Mouse (Mus musculus) retina, postnatal 7 days (tissue): Measurements from ENCODE around the gene Vmn1r180.
"Not testable (repeated sequence)": the region's sequence is repeated elsewhere in the genome, so short reads cannot be mapped to it uniquely, and the experiment has no call there.

Experiments used
- DNase-seq: peaks from one replicate; pipeline ENCODE4 v3.0.0-alpha.2; 2012; ENCODE audit warnings: low read depth, low spot score

The Vmn1r180 gene

DNA sequence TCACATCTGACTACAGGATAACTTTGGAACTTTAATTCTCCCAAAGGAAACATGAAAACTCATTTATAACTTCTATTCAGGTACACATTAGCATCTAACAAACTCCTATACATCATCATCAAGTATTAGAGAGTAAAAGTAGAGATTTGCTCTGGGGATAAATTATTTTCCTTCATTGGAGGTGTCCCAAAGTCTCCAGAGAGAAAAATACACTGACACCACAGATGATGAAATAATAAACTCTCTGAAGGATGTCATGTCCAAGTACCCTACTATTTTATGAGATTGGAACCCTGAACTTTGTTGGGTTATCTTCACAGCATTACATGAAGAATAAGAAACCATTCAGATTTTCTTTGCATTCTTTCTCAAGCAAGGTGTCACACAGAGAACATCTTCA is at the start of gene Vmn1r180:
Gene Vmn1r180, plus strand, starts transcription at position 301 of the 400 bp plus-strand sequence.
- no peak for DNase-seq

DNA sequence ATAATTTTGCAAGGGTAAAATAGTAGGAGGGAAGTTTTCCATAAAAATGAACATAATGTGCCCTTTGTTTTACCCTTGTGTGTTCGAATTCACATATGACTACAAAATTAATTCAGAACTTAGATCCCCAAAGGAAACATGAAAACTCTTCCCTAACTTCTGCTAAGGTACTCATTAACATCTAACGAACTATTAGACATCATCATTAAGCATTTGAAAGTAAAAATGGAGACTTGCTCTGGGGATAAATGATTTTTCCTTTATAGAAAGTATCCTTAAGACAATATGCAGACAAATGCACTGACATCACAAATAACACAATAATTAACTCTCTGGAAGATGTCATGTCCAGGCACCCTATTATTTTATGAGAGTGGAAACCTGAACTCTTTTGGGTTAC is 23.8 kb upstream of the Vmn1r180 start, which contains the start of gene Vmn1r179:
Gene Vmn1r179, plus strand, starts transcription at position 301 of the 400 bp plus-strand sequence.
- no peak for DNase-seq

DNA sequence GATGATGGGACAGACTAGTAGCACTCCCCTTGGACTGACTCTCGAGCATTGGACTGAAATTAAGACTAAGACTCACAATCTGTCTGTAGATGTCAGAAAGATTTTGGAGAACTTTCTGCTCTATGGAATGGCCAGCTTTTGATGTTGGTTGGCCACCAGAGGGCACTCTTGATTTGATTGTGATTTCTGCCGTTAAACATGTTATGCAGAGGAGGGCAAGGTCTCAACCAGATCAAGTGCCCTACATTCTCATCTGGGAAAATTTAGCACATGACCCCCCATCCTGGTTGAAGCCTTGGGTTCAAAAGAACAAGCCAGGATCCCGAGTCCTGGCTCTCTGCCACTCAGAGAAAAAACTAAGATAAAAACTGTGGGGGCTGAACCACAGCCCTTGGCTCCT is 17.6 kb downstream of the Vmn1r180 start:
- not testable (repeated sequence) for DNase-seq

DNA sequence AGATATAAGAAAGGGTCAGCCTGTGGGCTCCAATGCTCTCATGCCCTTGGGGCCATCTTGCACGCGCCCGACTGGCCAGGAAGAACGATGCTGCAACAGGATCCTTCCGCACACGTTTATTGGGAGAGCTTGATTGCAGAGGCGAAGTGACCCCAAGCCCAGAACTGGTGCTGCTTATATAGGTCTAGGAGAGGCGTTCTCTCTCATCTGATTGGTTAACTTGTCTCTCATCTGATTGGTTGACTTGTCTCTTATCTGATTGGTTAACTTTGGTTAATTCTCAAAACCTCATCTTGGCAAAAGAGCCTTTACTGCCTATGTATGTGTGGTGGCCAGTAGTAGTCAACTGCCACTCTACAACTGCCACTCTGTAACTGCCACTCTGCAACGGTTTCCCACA is 23.9 kb downstream of the Vmn1r180 start, which contains the start of gene Vmn1r181:
Gene Vmn1r181, plus strand, starts transcription at position 301 of the 400 bp plus-strand sequence.
- not testable (repeated sequence) for DNase-seq

DNA sequence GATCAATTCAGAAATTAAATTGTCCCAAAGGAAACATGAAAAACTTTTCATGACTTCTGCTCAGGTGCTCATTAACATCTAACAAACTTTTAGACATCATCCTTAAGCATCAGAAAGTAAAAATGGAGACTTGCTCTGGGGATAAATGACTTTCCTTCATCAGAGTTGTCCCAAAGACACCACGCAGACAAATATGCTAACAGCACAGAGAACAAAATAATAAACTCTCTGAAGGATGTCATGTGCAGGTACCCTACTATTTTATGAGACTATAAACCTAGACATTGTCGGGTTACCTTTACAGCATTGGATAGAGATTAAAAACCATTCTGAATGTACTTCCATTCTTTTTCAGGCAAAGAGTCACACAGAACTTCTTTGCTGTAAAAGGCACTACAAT is 51.0 kb downstream of the Vmn1r180 start, which contains the start of gene V1rd19:
Gene V1rd19, plus strand, starts transcription at position 301 of the 400 bp plus-strand sequence.
- DNase-seq, result no peak
